Mouse (Mus musculus) forebrain, embryonic 12.5 days (tissue): ENCODE measurements around the gene Wfikkn1. TPM values are rescaled to one million over a fixed set of nuclear protein-coding genes. Genes with fewer than 3 reads are reported as not detected.

Experiments used
- ATAC-seq: fragments of 200-750 bp; cut with Nextera tagmentation; 2 replicates; pipeline ENCODE4 v1.8.0; 2017; ENCODE audit warnings: moderate TSS enrichment; ENCODE audit not compliant: low FRiP score
- H3K27ac ChIP-seq: fragments of 300-500 bp; sonication (generic); 2 replicates; pipeline ENCODE4 v1.5.1; 2016; ENCODE audit warnings: mild to moderate bottlenecking
- H3K27me3 ChIP-seq: fragments of 300-500 bp; sonication (generic); 2 replicates; pipeline ENCODE4 v1.6.1; 2016; ENCODE audit warnings: mild to moderate bottlenecking
- H3K36me3 ChIP-seq: fragments of 300-500 bp; sonication (generic); replicated peaks from 2 replicates; pipeline ENCODE4 v1.6.1; 2016; ENCODE audit warnings: mild to moderate bottlenecking
- H3K4me1 ChIP-seq: fragments of 300-500 bp; sonication (generic); 2 replicates; pipeline ENCODE4 v1.6.1; 2016
- H3K4me2 ChIP-seq: fragments of 300-500 bp; sonication (generic); 2 replicates; pipeline ENCODE4 v1.6.1; 2016; ENCODE audit warnings: mild to moderate bottlenecking, moderate library complexity
- H3K4me3 ChIP-seq: fragments of 300-500 bp; sonication (generic); replicated peaks from 2 replicates; pipeline ENCODE4 v1.5.1; 2016; ENCODE audit warnings: mild to moderate bottlenecking
- H3K9ac ChIP-seq: fragments of 300-500 bp; sonication (generic); 2 replicates; pipeline ENCODE4 v1.6.1; 2016; ENCODE audit warnings: mild to moderate bottlenecking
- H3K9me3 ChIP-seq: fragments of 300-500 bp; sonication (generic); 2 replicates; pipeline ENCODE4 v1.6.1; 2016
- WGBS: fragments of 180-500 bp; shearing (Covaris S2); methylation state at CpG from one replicate; pipeline ENCODE4 v1.1.7; 2016; 5-methylcytosine and 5-hydroxymethylcytosine counted together
- polyA plus RNA-seq: library from polyadenylated mRNA; unstranded; fragments of >200 nt; fragmentation: Nextera tagmentation; extraction: Ambion mirVana; gene quantifications from 2 replicates; pipeline ENCODE4 v1.2.1, GENCODE M21; 2016

Gene Wfikkn1
- polyA plus RNA-seq, 1 experiment from 2014 or later, result 0.66 TPM

GRCm38 (mm10) chr17:25911816-25912215, 31.2 kb upstream of the Wfikkn1 start:
- no peaks in the 10 kb centered on the region for H3K9me3 ChIP-seq
- H3K4me1 ChIP-seq, result no peaks in the 10 kb centered on the region
- peaks cover 5% of the 10 kb centered on the region; the same call in 1 of the 2 replicates for H3K36me3 ChIP-seq
- 90% methylated on average over 4 of the region's 4 CpGs for WGBS
- H3K9ac ChIP-seq, result no peak overlapping the region
- no peak overlapping the region for H3K4me3 ChIP-seq
- no peak for ATAC-seq
- no peak overlapping the region for H3K4me2 ChIP-seq
- no peak overlapping the region for H3K27ac ChIP-seq
- H3K27me3 ChIP-seq, result no peaks in the 10 kb centered on the region

- Histone ChIP-seq H3K27ac (no peak overlapping the region), H3K36me3 (0 out of 2 replicates have a peak, but pooled peaks cover 3% of the 10 kb centered on the region), H3K9ac (no peak overlapping the region), H3K27me3 (no peaks in the 10 kb centered on the region), H3K4me2 (no peak overlapping the region), H3K9me3 (no peaks in the 10 kb centered on the region), H3K4me3 (no peak overlapping the region), H3K4me1 (no peaks in the 10 kb centered on the region)
- ATAC-seq, result no peak
- 87% methylated on average over 2 of the region's 2 CpGs for WGBS
Measured at GRCm38 (mm10) chr17:25907640-25908039, 27.0 kb upstream of the Wfikkn1 start.

- no peak overlapping the region for H3K9ac ChIP-seq
- no peaks in the 10 kb centered on the region for H3K4me1 ChIP-seq
- no peak overlapping the region for H3K4me2 ChIP-seq
- no peak overlapping the region for H3K4me3 ChIP-seq
- H3K9me3 ChIP-seq, result no peaks in the 10 kb centered on the region
- no peak overlapping the region for H3K27ac ChIP-seq
- whole genome bisulfite sequencing, result 89% methylated on average over 3 of the region's 3 CpGs
- no peak for ATAC-seq
- H3K27me3 ChIP-seq, result no peaks in the 10 kb centered on the region
- peaks cover 8% of the 10 kb centered on the region; the same call in 1 of the 2 replicates for H3K36me3 ChIP-seq
Measured at GRCm38 (mm10) chr17:25903061-25903460, 22.4 kb upstream of the Wfikkn1 start.

- Histone ChIP-seq H3K27me3 (no peaks in the 10 kb centered on the region), H3K4me3 (no peak overlapping the region), H3K4me2 (no peak overlapping the region), H3K9me3 (no peaks in the 10 kb centered on the region), H3K4me1 (no peaks in the 10 kb centered on the region), H3K36me3 (peaks cover 7% of the 10 kb centered on the region; the same call in 1 of the 2 replicates), H3K27ac (no peak overlapping the region), H3K9ac (no peak overlapping the region)
- WGBS, result 95% methylated on average over 1 of the region's 1 CpGs
- ATAC-seq, result no peak
Measured at GRCm38 (mm10) chr17:25900193-25900592, 19.5 kb upstream of the Wfikkn1 start.

DNA sequence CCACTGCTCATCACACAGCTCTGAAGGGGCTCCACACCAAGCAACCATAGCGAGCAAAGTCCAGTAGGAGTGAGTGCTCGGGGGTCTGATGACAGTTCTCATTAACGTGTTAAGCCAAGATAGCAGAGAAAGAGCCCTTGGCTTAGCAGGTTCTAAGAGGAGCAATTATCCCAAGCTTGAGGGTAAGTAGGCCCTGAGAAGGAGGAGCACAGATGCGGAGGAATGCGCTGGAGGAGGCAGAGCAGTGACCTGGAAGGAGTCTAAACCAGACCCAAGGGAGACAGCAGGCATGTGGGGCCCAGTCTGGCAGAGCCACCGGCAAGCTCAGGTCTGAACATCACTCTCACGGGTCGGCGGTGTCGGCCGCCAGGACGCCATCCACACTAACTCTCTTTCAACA, 15.2 kb upstream of the Wfikkn1 start:
- no peak for ATAC-seq
- WGBS, result 70% methylated on average over 12 of the region's 12 CpGs
- Histone ChIP-seq H3K36me3 (peaks cover 7% of the 10 kb centered on the region; the same call in 1 of the 2 replicates), H3K9me3 (no peaks in the 10 kb centered on the region), H3K27ac (0 out of 2 replicates have a peak overlapping the region, but pooled peaks have one; percentile 13), H3K4me2 (no peak overlapping the region), H3K4me1 (peaks cover 4% of the 10 kb centered on the region; the same call in 1 of the 2 replicates), H3K27me3 (no peaks in the 10 kb centered on the region), H3K9ac (no peak overlapping the region), H3K4me3 (no peak overlapping the region)

- Histone ChIP-seq H3K27me3 (no peaks in the 10 kb centered on the region), H3K27ac (no peak overlapping the region), H3K4me2 (no peak overlapping the region), H3K36me3 (peaks cover 3% of the 10 kb centered on the region; the same call in 1 of the 2 replicates), H3K4me1 (peaks cover 4% of the 10 kb centered on the region; the same call in 1 of the 2 replicates), H3K4me3 (no peak overlapping the region), H3K9ac (no peak overlapping the region), H3K9me3 (no peaks in the 10 kb centered on the region)
- 47% methylated on average over 2 of the region's 2 CpGs for WGBS
- ATAC-seq, result no peak
Measured at GRCm38 (mm10) chr17:25895415-25895814, 14.8 kb upstream of the Wfikkn1 start.

DNA sequence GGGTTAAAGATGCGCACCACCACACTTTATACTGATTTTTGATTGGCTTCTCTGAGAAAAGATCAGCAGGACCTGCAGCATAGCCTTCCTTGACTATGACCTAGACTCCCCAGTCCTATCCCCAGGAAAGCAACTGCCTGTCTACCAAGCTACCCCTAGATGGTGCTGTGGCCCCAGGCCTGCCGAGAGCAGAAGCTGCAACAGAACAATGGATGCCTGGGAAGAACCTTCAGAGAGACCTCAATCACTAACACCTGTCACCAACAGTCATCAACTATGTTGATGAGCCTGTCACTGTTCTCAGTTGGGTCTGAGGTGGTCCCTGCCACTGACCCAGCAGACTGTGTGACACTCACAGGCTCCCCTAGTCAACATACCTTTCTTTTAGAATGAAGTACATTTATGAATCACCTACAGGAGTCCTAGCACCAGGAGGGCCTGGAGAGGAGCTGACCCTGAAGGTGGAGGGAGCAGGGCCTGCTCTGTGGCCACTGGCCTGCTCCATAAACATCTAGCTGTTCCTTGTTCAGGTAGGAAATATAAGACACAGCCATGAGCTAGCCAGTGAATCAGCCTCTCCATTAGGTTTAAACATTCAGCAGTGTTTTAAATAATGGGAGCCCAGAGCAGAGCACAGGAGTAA, 13.4 kb upstream of the Wfikkn1 start:
- Histone ChIP-seq H3K9me3 (no peaks in the 10 kb centered on the region), H3K36me3 (peaks cover 11% of the 10 kb centered on the region; the same call in 1 of the 2 replicates), H3K4me3 (no peak overlapping the region), H3K4me1 (peaks cover 4% of the 10 kb centered on the region; the same call in 1 of the 2 replicates), H3K9ac (no peak overlapping the region), H3K27ac (peak overlapping the region; percentile 68), H3K4me2 (no peak overlapping the region), H3K27me3 (no peaks in the 10 kb centered on the region)
- peak; percentile 86 for ATAC-seq
- 30% methylated on average over 2 of the region's 2 CpGs for WGBS

DNA sequence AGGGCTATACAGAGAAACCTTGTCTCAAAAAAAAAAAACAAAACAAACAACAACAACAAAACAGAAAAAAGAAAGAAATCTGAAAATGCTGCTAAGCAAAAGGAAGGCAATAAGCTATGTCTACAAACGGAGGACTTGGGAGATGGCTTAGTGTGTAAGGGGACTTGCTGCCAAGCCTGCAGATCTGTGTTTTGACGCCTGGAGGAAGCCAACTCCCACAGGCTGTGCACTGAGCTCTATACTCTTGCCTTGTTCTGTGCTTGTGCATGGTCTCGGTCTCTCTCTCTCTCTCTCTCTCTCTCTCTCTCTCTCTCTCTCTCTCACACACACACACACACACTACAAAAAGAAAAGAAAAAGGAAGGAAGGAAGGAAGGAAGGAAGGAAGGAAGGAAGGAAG, 8.2 kb upstream of the Wfikkn1 start:
- 89% methylated on average over 3 of the region's 3 CpGs for WGBS
- Histone ChIP-seq H3K9me3 (no peaks in the 10 kb centered on the region), H3K36me3 (peaks cover 32% of the 10 kb centered on the region), H3K4me1 (no peaks in the 10 kb centered on the region), H3K27me3 (no peaks in the 10 kb centered on the region), H3K4me3 (no peak overlapping the region), H3K4me2 (no peak overlapping the region), H3K9ac (no peak overlapping the region), H3K27ac (no peak overlapping the region)
- ATAC-seq, result no peak

GRCm38 (mm10) chr17:25887467-25887866, 6.8 kb upstream of the Wfikkn1 start:
- Histone ChIP-seq H3K27ac (no peak overlapping the region), H3K4me3 (no peak overlapping the region), H3K9me3 (no peaks in the 10 kb centered on the region), H3K4me2 (no peak overlapping the region), H3K9ac (no peak overlapping the region), H3K4me1 (peaks cover 4% of the 10 kb centered on the region; the same call in 1 of the 2 replicates), H3K36me3 (peaks cover 45% of the 10 kb centered on the region), H3K27me3 (no peaks in the 10 kb centered on the region)
- ATAC-seq, result no peak
- 91% methylated on average over 10 of the region's 10 CpGs for WGBS

GRCm38 (mm10) chr17:25886806-25887205, 6.1 kb upstream of the Wfikkn1 start:
- peaks cover 51% of the 10 kb centered on the region for H3K36me3 ChIP-seq
- H3K27me3 ChIP-seq, result no peaks in the 10 kb centered on the region
- ATAC-seq, result no peak
- no peak overlapping the region for H3K9ac ChIP-seq
- H3K4me2 ChIP-seq, result no peak overlapping the region
- H3K9me3 ChIP-seq, result no peaks in the 10 kb centered on the region
- H3K4me3 ChIP-seq, result no peak overlapping the region
- H3K27ac ChIP-seq, result no peak overlapping the region
- H3K4me1 ChIP-seq, result peaks cover 6% of the 10 kb centered on the region

DNA sequence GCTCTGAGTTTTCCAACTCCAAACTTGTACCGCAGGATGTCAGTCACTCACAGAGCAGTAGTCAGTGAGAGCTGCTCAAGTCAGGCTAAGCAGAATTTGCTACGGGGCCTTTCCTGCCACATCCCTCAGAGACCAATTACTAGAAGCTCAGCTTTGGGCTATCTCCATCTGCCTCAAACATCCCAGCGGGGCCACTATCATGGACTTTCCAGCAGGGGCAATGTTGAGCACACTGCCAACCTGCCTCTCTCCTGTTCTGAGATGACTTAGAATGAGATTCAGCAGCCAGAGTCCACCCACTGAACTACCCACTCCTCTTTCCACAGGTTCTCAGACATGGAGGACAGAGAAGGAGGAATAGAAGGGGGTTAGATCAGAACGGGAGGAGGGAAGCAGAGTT, 5.0 kb upstream of the Wfikkn1 start:
- Histone ChIP-seq H3K27ac (no peak overlapping the region), H3K9me3 (no peaks in the 10 kb centered on the region), H3K4me1 (peaks cover 18% of the 10 kb centered on the region), H3K4me3 (no peak overlapping the region), H3K36me3 (peaks cover 51% of the 10 kb centered on the region), H3K9ac (no peak overlapping the region), H3K4me2 (no peak overlapping the region), H3K27me3 (no peaks in the 10 kb centered on the region)
- 72% methylated on average over 4 of the region's 4 CpGs for WGBS
- no peak for ATAC-seq

DNA sequence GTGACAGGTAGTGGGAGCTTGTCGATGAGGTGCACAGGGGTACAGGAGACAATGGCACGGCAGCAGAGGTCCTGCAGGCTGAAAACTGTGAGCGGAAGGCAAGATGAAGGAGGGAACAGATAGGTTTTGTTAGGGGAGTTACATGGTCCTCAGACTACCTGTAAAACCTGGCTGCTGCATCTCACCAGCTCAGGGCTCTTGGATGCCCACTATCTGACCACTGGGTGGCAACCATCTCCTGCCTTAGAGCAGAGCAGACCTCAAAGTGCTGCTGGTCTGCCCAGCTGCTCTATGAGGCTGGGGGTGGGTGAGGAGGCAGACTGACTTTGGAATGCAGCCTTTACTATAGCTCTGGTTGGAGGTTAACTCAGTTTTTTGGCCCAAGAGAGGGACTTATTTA, 3.2 kb upstream of the Wfikkn1 start:
- H3K27me3 ChIP-seq, result no peaks in the 10 kb centered on the region
- peaks cover 49% of the 10 kb centered on the region for H3K36me3 ChIP-seq
- no peak for ATAC-seq
- H3K9ac ChIP-seq, result no peak overlapping the region
- no peak overlapping the region for H3K4me3 ChIP-seq
- H3K27ac ChIP-seq, result no peak overlapping the region
- peaks cover 28% of the 10 kb centered on the region for H3K4me1 ChIP-seq
- no peak overlapping the region for H3K4me2 ChIP-seq
- 89% methylated on average over 3 of the region's 3 CpGs for WGBS
- no peaks in the 10 kb centered on the region for H3K9me3 ChIP-seq

DNA sequence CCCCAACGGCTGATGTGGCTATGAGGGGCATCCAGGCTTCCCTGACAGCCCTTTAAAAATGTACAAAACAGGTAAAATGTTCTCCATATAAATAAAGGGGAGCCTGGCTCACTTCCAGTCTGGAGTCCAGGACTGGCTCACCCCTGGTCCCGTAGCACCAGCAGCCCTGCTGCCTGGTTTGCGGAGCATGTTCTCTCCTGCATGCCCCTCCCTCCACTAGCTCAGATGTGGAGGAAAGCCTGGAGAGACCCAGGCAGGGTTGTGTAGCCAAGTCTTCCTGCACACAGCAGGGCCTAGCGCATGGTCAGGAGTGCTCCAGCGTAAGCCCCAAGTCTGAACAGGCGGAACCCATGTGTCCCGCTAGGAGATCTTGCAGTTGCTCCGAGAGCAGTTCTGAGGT, 2.6 kb upstream of the Wfikkn1 start:
- Histone ChIP-seq H3K36me3 (peaks cover 52% of the 10 kb centered on the region), H3K4me3 (no peak overlapping the region), H3K4me2 (no peak overlapping the region), H3K27ac (no peak overlapping the region), H3K9me3 (no peaks in the 10 kb centered on the region), H3K4me1 (peaks cover 28% of the 10 kb centered on the region), H3K9ac (no peak overlapping the region), H3K27me3 (no peaks in the 10 kb centered on the region)
- no peak for ATAC-seq
- 88% methylated on average over 8 of the region's 8 CpGs for WGBS
